Mouse (Mus musculus): ENCODE measurements around the gene Magi1.

DNA sequence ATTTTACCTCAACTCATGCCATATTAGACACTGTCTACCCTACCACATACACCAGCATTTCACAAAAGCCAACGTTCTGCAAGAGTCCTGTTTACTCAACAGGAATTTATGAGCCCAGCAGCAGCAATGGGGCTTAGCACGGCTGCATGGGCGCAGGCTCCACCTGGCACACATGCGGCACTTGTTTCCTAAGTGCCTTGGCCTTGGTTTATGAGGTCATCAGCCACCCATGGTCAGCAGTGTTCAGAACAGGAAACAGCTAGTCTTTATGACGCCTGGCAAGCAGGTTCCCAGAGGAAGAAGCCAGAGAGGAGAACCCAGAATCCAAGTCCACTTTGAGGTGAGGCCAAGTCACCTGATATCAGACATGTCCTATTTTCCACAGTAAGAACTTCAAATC, 153.3 kb downstream of the Magi1 start:
- TF ChIP-seq CTCF (IDR thresholded peaks at IDR 0.05; ENCODE audit: borderline replicate concordance, insufficient read depth, low read length) (no peak), POLR2A (IDR thresholded peaks at IDR 0.05; ENCODE audit: low read depth, low read length) (no peak)
